Mouse (Mus musculus): ENCODE data around the gene Duox2.

Gene Duox2

DNA sequence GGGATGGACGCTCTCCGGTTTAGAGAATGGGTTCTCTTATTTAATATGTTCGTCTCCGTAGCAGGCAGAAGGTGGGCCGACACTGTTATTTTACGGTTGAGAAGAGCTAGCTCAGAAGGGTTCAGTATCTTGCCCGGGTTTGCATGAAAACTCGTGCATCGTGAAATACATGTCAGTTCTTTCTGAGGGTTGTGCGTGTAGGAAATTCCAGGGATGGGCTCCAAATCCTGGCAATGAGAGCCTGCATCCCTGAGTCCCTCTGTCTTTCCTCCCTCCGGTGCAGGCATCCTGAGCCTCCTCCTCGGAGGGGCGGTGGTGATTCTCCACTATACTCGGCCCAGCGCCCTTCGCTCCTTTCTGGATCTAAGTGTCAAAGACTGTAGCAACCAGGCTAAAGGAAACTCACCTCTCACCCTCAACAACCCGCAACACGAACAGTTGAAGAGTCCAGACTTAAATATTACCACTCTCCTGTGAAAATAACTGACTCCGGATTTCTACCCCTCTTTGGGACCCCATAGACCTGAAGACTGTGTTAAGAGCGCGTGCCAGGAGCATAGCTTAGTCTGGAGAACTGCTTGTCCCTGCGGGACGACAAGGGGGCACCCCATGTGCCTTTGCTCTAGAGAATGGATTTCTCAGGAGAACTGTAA, 3.8 kb upstream of the Duox2 start:
- in situ Hi-C loops (cut with MboI) = no loop called here

DNA sequence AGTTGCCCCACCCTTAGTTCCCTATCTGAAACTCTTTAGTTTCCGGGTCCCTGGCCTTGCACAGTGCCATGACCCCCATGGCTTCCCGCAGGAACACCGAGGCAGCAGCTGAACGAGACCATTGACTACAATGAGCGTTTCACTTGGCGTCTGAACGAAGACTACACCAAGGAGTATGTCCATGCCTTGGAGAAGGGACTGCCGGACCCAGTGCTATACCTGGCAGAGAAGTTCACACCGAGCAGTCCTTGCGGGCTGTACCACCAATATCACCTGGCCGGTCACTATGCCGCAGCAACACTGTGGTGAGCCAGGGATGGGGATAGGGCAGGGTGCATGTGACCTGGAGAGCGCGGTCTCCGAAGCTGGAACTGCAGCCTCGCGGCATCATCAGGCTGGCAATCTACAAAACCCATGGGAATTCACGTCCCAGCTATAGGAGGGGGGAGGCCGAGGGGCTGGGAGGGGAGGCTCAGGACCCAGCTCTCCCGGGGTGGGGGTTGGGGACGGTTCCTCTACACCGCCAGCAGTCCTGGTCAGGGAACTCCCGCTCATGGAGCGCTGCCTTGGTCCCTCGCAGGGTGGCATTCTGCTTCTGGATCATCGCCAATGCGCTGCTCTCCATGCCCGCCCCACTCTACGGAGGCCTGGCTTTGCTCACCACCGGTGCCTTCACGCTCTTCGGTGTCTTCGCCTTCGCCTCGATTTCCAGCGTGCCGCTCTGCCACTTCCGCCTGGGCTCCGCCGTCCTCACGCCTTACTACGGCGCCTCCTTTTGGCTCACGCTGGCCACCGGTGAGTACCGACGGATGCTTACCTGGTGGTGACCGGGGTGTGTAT, 3.1 kb upstream of the Duox2 start:
- in situ Hi-C loops (cut with MboI) = no loop called here

GRCm38 (mm10) chr2:122300656-122301020, 2.4 kb upstream of the Duox2 start:
- in situ Hi-C loops (cut with MboI) = no loop called here

- in situ Hi-C loops (cut with MboI) = no loop called here
Measured at GRCm38 (mm10) chr2:122299911-122300655, 1.8 kb upstream of the Duox2 start.

DNA sequence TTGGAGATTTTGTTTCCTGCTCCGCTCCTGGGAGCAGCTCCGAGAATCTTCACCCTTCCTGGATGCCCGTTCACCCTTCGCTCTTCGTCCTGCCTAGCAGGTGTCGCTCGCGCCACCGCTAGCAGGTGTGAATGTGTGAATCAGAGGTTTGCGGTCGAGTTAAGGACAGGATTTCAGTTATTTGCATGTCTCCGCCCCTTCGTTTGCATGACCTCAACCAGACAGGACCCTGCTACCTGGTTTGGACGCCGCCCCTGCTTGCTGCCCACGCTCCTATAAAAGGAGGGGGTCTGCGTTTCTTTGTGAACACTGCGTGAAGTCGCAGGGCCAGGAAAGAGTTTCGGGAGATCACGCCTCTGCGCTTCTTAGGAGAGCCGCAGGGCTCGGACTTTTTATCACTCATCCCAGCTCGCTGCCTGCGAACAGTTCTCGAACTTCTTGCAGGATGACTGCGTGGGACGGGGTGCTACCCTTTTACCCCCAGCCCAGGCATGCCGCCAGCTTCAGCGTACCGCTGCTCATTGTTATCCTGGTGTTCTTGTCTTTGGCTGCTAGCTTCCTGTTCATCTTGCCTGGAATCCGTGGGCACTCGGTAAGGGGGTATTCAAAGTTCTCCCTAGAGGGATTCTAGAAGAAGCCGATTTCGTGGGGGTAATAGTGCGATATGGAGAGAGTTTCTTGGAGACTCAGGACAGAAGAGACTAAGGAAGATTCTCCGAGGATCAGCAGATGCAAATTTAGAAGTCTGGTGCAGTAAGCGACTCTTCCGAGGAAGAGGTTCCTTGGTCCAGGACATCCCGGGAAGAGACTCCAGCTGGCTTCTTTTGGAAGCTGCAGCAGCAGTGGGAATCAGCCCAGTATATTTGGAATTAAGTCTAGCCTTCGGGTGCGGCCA, 594 bp upstream of the Duox2 start, which contains the start of gene Duoxa2:
TSS of gene Duoxa2 (plus strand) at position 305 of the 895 bp plus-strand sequence.
- in situ Hi-C loops (cut with MboI) = no loop called here

DNA sequence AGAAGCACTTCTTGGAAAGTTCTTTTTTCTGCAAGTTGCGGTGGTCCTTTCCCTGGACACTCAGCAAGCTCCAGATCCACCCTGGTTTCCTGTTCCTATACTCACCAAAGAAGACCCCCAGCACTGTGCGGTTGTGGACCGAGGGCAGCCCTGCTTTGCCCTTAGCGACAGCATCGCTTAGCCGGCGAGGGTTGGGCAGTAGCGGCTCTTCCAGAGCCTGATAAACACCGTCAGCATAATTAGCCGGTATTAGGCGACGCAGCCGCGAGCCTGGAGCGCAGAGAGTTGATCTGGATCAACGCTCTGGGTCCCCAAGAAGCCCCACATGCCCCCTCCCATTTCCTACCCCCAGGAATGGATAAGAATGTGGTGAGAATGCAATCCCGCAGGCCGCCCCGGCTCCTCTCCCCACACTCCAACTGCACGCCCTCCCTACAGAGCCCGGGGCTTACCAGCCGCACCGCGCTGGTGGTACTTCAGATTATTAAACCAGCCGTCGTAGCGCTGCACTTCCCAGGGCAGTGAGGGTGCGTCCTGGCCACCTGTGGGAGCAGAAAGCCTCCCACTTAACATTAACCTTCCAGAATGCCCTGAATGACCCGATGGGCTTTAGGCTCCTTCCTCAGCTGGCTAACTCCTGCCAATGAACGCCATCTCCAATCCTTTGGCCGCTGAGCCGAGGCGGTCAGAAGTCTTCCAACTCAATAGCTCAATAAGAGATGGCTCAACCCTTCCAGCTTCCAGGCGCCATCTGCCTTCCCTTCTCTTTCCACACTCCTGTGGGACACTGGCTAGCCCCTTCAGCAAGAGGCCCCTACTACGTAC, 766 bp downstream of the Duox2 start:
- in situ Hi-C loops (cut with MboI) = no loop called here

DNA sequence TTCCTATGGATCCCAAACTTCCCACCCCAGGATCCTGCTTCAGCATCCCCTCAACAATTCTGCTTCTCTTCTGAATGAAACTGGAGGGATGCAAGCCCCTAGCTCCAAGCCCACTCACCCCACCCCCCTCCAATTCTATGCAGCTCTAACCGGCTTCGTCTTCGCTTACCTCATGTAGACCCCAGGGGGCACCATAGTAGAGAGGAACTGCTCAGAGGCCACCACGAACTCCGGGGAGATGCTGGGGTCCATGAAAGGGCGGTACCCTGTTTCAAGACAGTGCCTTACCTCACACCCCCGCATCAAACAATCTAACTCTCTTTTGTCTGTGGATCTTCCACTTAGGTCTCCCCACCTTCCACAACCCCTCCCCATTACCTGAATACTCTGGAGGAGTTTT, 3.3 kb downstream of the Duox2 start:
- in situ Hi-C loops (cut with MboI) = no loop called here

GRCm38 (mm10) chr2:122286137-122286536, 12.1 kb downstream of the Duox2 start:
- in situ Hi-C loops (cut with MboI) = no loop called here

DNA sequence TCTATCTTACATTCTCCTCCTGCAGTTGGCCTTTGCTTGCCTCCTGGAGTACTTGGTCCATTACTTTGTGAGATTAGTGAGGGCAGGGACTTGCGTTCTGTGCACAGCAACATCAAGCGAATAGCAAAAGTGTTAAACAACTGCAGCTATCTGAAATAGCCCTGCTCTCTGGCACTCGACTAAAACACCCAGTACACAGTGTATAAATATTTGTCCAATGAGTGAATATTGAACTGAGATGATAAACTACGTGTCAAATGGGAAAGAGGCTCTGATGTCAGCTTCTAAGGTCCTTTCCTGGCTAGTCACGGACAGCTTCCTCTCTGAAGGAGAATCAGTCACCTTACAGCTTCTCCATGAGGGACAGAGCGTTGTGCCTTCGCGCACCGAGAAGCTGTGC, 14.2 kb downstream of the Duox2 start:
- in situ Hi-C loops (cut with MboI) = no loop called here

- in situ Hi-C loops (cut with MboI) = no loop called here
Measured at GRCm38 (mm10) chr2:122278769-122279168, 19.5 kb downstream of the Duox2 start.

DNA sequence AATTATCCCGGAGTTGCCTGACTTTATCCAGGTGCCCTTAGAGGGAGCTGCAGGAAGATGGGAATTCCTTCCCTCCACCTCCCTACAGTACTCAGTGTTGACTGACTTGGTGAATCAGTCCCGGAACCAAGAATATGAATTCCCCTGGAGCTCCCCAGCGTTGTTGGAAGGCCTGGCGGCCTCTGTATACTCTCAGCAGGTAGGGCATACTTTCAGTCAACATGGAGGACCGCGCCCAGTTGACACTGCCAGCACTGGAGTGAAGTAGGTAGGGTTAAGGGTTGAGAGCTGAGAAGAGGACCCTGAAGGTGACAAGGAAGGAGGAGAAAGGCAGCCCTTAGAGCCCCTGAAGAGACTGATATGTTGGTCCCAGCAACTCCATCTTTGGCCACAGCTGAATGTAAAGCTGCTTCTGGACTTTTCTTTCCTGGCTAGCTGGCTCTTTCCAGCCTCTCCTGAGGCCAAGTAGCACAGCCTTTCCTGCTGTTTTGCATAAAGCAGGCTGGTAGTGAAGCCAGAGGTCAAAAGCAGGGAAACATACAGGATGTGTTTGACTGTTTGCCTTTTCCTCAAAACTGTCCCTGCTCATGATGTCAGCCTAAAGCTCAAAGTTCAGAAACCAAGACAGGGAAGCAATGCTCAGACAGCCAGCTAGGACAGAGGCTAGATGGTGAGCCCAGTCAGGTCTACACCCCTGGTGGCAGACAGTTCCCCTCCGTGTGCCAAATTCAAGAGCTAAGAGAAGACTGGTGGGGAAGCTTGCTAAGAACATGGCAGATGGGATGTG, 31.6 kb downstream of the Duox2 start:
- in situ Hi-C loops (cut with MboI) = no loop called here

- in situ Hi-C loops (cut with MboI) = no loop called here
Measured at GRCm38 (mm10) chr2:122264690-122265089, 33.6 kb downstream of the Duox2 start.

DNA sequence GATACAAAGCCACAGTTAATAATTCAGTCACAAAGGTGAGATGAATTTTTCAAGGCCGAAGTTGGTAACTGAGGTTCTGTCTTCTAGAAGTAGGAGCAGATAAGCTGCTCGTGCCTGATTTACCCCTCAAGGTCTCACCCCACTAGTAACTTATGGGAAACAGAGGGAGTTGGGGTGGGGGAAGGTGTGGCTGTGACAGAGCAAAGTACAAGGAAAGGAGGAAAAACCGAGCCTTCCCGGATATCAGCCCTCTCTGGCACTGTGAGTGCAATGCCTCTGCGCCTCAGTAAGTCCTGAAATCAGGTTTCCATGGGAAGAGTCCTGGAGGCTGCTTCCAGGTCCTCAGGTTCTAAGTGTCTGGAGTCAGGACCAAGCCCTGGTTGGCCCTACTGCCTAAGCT, 37.5 kb downstream of the Duox2 start:
- in situ Hi-C loops (cut with MboI) = no loop called here

- in situ Hi-C loops (cut with MboI) = no loop called here
Measured at GRCm38 (mm10) chr2:122255997-122256396, 42.3 kb downstream of the Duox2 start.

DNA sequence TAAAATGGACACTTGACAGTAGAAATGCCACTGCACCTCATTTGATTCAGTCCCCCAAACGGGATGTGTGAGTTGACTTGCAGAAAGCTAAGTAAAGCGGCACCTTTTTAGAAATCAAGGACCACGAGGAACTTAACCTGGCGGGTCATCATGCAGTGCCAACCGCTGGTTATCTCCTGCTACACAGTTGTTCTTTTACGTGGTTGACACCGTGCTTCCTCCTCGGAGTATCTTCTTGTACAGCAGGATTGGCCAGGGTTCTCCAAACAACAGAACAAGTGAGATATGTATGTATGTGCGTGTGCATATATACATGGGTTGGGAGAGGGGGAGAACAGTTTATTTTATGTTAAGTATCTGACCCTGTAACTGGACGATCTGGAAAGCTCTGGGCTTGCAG, 50.5 kb downstream of the Duox2 start:
- in situ Hi-C loops (cut with MboI) = no loop called here

DNA sequence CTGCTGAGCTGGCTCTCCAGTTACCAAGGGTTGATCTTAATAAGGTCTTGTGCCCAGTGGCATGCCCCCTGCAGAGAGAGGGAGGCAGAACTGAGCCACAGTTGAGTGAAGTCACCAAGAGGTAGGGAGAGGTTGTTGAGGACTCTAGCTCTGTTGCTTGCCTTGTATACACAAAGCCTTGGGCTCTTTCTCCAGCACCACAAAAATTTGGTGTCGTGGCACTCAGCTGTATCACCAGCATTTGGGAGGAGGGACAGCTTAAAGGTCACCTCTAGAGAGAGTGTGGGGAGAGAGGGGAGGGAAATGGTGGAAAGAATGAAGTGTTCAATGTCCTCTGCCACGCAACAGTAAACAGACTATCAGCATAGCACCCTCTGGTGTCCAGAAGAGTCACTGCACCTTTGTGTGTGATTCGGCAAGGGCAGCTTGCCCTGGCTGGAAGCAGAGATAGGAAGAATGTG, 54.5 kb downstream of the Duox2 start:
- in situ Hi-C loops (cut with MboI) = no loop called here

- in situ Hi-C loops (cut with MboI) = no loop called here
Measured at GRCm38 (mm10) chr2:122241935-122242334, 56.3 kb downstream of the Duox2 start.

- in situ Hi-C loops (cut with MboI) = no loop called here
Measured at GRCm38 (mm10) chr2:122241226-122241625, 57.0 kb downstream of the Duox2 start.

DNA sequence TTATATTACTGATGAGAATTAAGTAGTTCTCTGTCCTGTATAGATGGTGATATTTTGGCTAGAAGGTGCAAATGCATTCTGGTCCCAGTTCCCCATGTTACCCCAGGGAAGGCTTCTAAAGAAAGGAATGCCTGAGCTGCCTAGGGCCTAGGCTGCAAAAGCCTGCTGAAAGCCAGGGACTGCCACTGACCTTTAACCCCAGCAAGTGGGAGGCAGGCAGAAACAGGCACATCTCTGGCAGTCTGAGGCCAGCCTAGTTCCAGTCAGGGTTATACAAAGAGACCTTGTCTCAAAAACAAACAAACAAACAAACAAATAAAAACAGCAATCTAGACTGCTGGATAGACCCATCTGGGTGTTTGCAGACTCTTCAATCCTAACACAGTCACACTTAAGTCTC, 57.5 kb downstream of the Duox2 start:
- in situ Hi-C loops (cut with MboI) = no loop called here

Data from mature B cell (primary cell).